In the genomic region with DNA sequence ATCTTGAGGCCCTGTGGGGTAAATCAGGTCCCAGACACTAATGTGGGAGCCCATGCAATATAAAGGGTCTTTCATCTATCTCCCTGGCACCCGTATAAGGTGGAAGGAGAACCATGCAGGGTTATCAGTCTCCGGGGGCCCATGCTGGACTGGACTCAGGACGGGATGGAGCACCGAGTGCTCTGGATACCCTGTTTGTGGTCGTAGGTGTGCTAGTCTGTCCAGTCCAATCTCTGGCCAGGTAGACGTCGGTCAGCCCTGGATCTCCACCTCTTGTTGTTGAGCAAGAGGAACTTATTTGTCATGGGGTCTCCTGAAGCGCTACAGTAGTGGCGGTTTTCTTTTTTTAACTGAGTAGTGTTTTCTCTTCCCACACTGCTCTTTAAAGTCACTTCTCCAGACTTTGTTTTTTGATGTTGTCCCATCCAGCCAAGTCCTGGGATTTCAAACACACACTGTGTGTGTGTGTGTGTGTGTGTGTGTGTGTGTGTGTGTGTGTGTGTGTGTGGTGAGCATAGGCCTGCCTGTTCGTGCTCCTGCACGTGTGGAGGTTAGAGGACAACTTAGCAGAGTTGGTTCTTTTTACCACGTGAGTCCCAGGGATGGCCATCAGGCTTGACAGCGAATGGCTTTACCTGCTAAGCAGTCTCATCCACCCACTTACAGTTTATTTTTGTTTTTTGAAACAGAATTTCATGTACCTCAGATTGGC, we compare ENCODE assay signal across 8 mouse cellular contexts. TPM values are rescaled to one million over a fixed set of nuclear protein-coding genes. Genes with fewer than 3 reads are reported as not detected.
DNase-seq lines count a peak whose midpoint lies in the region; ATAC-seq and TF ChIP-seq lines count a peak whose summit lies in the region.

No protein-coding gene starts in this region.

- TF ChIP-seq CTCF in C2C12 (IDR thresholded peaks at IDR 0.05; ENCODE audit: control insufficient read depth, insufficient read depth, insufficient read length) = no peak

- H3ac ChIP-seq in C2C12 (ENCODE audit: control insufficient read depth, insufficient read length, low read depth) = peak overlapping the region; percentile 95

- no peaks in the 10 kb centered on the region for H3K27me3 ChIP-seq in erythroblast, embryonic 14.5 days (ENCODE audit: control insufficient read depth)
- H3K27me3 ChIP-seq in C2C12 (ENCODE audit: control insufficient read depth, insufficient read depth, insufficient read length) = no peaks in the 10 kb centered on the region
- no peaks in the 10 kb centered on the region for H3K27me3 ChIP-seq in forebrain, embryonic 14.5 days (replicated peaks; ENCODE audit: control insufficient read depth, insufficient read depth, low read length)
- H3K27me3 ChIP-seq in liver, embryonic 15.5 days = no peaks in the 10 kb centered on the region

- peaks cover 60% of the 10 kb centered on the region for H3K79me2 ChIP-seq in C2C12 (ENCODE audit: control insufficient read depth, insufficient read depth)

- WGBS in forebrain, embryonic 14.5 days = 48% methylated on average over 13 of the region's 13 CpGs
- 29% methylated on average over 13 of the region's 13 CpGs for WGBS in liver, embryonic 15.5 days (ENCODE audit: insufficient replicate concordance)

- peak overlapping the region; percentile 90 for H3K4me2 ChIP-seq in forebrain, embryonic 14.5 days (ENCODE audit: low read length)
- H3K4me2 ChIP-seq in liver, embryonic 15.5 days = peak overlapping the region; percentile 96

- peaks cover 51% of the 10 kb centered on the region for H3K79me3 ChIP-seq in C2C12 (ENCODE audit: low read depth)

- H3K27ac ChIP-seq in forebrain, embryonic 14.5 days (ENCODE audit: low read depth, low read length) = peak overlapping the region; percentile 92; the same call in 1 of the 2 replicates
- H3K27ac ChIP-seq in liver, embryonic 15.5 days (replicated peaks) = peak overlapping the region; percentile 96

- peaks cover 43% of the 10 kb centered on the region for H3K4me1 ChIP-seq in erythroblast, embryonic 14.5 days (ENCODE audit: control insufficient read depth)
- H3K4me1 ChIP-seq in forebrain, embryonic 14.5 days (ENCODE audit: control insufficient read depth, insufficient read depth, low read length) = peaks cover 35% of the 10 kb centered on the region
- H3K4me1 ChIP-seq in liver, embryonic 15.5 days (replicated peaks) = peaks cover 56% of the 10 kb centered on the region

- H3K36me3 ChIP-seq in erythroblast, embryonic 14.5 days (ENCODE audit: control insufficient read depth) = peaks cover 42% of the 10 kb centered on the region
- peaks cover 13% of the 10 kb centered on the region for H3K36me3 ChIP-seq in C2C12 (ENCODE audit: control insufficient read depth, insufficient read depth)
- peaks cover 27% of the 10 kb centered on the region for H3K36me3 ChIP-seq in forebrain, embryonic 14.5 days (ENCODE audit: control insufficient read depth, insufficient read depth, low read length)
- H3K36me3 ChIP-seq in liver, embryonic 15.5 days (replicated peaks) = peaks cover 21% of the 10 kb centered on the region

- no peaks in the 10 kb centered on the region for H3K9me3 ChIP-seq in erythroblast, embryonic 14.5 days (ENCODE audit: control insufficient read depth, low read length)
- H3K9me3 ChIP-seq in forebrain, embryonic 14.5 days (replicated peaks; ENCODE audit: control insufficient read depth, low read length) = no peaks in the 10 kb centered on the region
- no peaks in the 10 kb centered on the region for H3K9me3 ChIP-seq in liver, embryonic 15.5 days (replicated peaks)

- no peak for DNase-seq in forebrain, embryonic 14.5 days (ENCODE audit: low spot score)
- no peak for DNase-seq in left cerebral cortex, adult 11 months (ENCODE audit: low spot score)
- no peak for DNase-seq in adrenal gland, postnatal 4 days (ENCODE audit: low spot score in 2 of 2)
- no peak for DNase-seq in adrenal gland, postnatal 36 days

- peak overlapping the region; percentile 89 for H3K4me3 ChIP-seq in erythroblast, embryonic 14.5 days (replicated peaks)
- peak overlapping the region; percentile 63 for H3K4me3 ChIP-seq in C2C12 (ENCODE audit: insufficient read depth, poor library complexity, severe bottlenecking)
- peak overlapping the region; percentile 99 for H3K4me3 ChIP-seq in forebrain, embryonic 14.5 days (ENCODE audit: low read depth, low read length)
- H3K4me3 ChIP-seq in liver, embryonic 15.5 days (replicated peaks) = peak overlapping the region; percentile 96

- peak overlapping the region; percentile 95 for H3K9ac ChIP-seq in forebrain, embryonic 14.5 days (ENCODE audit: low read length)
- H3K9ac ChIP-seq in liver, embryonic 15.5 days = peak overlapping the region; percentile 97

- ATAC-seq in erythroblast, adult 5-6 weeks (replicated peaks; ENCODE audit: low FRiP score, poor library complexity, severe bottlenecking) = no peak
- no peak for ATAC-seq in forebrain, embryonic 14.5 days
- ATAC-seq in liver, embryonic 15.5 days (ENCODE audit: insufficient read depth) = no peak

TF ChIP-seq in C2C12, 6 proteins besides CTCF, POLR2A, EP300 and RAD21:
- TF ChIP-seq MYOD1 (IDR thresholded peaks at IDR 0.05; ENCODE audit: control insufficient read depth, insufficient read length, low read depth) (no peak), FOSL1 (IDR thresholded peaks at IDR 0.05; ENCODE audit: insufficient read depth, low read length, poor library complexity, severe bottlenecking) (no peak), USF1 (IDR thresholded peaks at IDR 0.05; ENCODE audit: low read depth) (no peak), MYOG (IDR thresholded peaks at IDR 0.05; ENCODE audit: control insufficient read depth, extremely low read depth, insufficient read length) (no peak), CEBPB (IDR thresholded peaks at IDR 0.05; ENCODE audit: low read depth) (no peak), MAX (IDR thresholded peaks at IDR 0.05) (no peak)

RNA-seq across cellular contexts. Expression of gene Mapk1ip1, which starts 1.4 kb away (rescaled TPM):
- 0.38 and 0.76 TPM in 2 replicates for polyA plus RNA-seq in erythroblast, embryonic 14.5 days (2012)
- 2.7 and 4.2 TPM in 2 replicates for total RNA-seq in erythroblast, adult 5-6 weeks (2015; ENCODE audit: low replicate concordance)
- total RNA-seq in erythroblast, adult 5-6 weeks (2017; ENCODE audit: low replicate concordance) = 2.6 and 5.2 TPM in 2 replicates
- 3.2 TPM for polyA plus RNA-seq in C2C12 (2012; fragmentation: generic; extraction: Trizol)
- 29.0 and 31.1 TPM in 2 replicates for polyA plus RNA-seq in forebrain, embryonic 14.5 days (2014; fragmentation: Nextera tagmentation; extraction: Ambion mirVana)
- 3.0 and 4.6 TPM in 2 replicates for polyA plus RNA-seq in liver, embryonic 15.5 days (2015; fragmentation: Nextera tagmentation; extraction: Ambion mirVana)
- 10 to 100 TPM; 25.7 to 26.2 TPM for total RNA-seq in adrenal gland, postnatal 4 days (2021)
- total RNA-seq in adrenal gland, postnatal 36 days (2021) = 10 to 100 TPM; 18.8 to 23.7 TPM

RNA-seq across cellular contexts. Expression of gene Ppp2r2d, which starts 1.6 kb away (rescaled TPM):
- polyA plus RNA-seq in erythroblast, embryonic 14.5 days (2012) = 1.9 and 2.0 TPM in 2 replicates
- total RNA-seq in erythroblast, adult 5-6 weeks (2015; ENCODE audit: low replicate concordance) = 3.8 and 25.5 TPM in 2 replicates
- 12.4 and 18.8 TPM in 2 replicates for total RNA-seq in erythroblast, adult 5-6 weeks (2017; ENCODE audit: low replicate concordance)
- 34.1 TPM for polyA plus RNA-seq in C2C12 (2012; fragmentation: generic; extraction: Trizol)
- polyA plus RNA-seq in forebrain, embryonic 14.5 days (2014; fragmentation: Nextera tagmentation; extraction: Ambion mirVana) = 52.3 and 73.3 TPM in 2 replicates
- 13.9 and 14.0 TPM in 2 replicates for polyA plus RNA-seq in liver, embryonic 15.5 days (2015; fragmentation: Nextera tagmentation; extraction: Ambion mirVana)
- 10 to 100 TPM; 64.3 to 69.6 TPM for total RNA-seq in adrenal gland, postnatal 4 days (2021)
- total RNA-seq in adrenal gland, postnatal 36 days (2021) = 10 to 100 TPM; 70.4 to 77.9 TPM
